Mouse (Mus musculus) testis, adult 2 months (tissue): ENCODE measurements around the gene Rnf182.

ENCODE experiments used
- CTCF ChIP-seq: fragments of 200-500 bp; IDR thresholded peaks from 2 replicates; pipeline ENCODE4 v1.5.1; 2012; ENCODE audit warnings: low read depth, mild to moderate bottlenecking, inconsistent platforms, low read length, moderate library complexity; ENCODE audit not compliant: control insufficient read depth, insufficient read depth, insufficient replicate concordance
- POLR2A ChIP-seq: fragments of 200-500 bp; IDR thresholded peaks from 2 replicates; pipeline ENCODE4 v1.6.1; 2012; ENCODE audit warnings: low read depth, mild to moderate bottlenecking, inconsistent platforms, low read length, moderate library complexity; ENCODE audit not compliant: control insufficient read depth

DNA sequence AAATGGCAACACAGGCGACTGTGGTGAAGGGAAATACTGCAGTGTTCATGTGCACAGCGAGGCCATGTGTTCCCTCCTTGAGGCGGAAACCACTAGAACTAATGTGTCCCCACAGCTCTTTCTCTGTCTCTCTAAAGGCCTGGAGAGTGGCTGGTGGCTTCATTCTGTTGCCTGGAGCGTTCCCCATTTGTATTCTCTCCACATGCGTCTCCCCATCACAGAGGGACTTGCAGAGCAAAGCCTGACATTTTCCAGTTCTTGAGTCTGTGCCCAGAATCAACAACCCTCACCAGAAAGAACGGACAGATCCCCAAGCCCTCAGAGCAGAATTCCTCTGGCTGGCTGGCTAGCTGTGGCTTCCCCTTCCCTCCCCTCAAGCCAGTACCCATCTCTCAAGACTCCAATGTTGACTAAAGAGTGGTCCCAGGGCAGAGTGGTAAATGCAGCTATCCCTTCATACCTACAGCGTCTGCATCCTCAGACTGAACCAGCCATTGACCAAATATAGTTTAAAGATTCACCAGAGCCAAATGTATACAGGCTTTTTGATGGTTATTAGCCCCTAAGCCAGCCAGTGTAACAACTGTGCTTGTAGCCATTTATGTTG lies 96.3 kb downstream of the Rnf182 start:
- TF ChIP-seq CTCF (no peak), POLR2A (no peak)
